Mouse (Mus musculus): ENCODE measurements around the gene Rgs7.

Rgs7 gene

DNA sequence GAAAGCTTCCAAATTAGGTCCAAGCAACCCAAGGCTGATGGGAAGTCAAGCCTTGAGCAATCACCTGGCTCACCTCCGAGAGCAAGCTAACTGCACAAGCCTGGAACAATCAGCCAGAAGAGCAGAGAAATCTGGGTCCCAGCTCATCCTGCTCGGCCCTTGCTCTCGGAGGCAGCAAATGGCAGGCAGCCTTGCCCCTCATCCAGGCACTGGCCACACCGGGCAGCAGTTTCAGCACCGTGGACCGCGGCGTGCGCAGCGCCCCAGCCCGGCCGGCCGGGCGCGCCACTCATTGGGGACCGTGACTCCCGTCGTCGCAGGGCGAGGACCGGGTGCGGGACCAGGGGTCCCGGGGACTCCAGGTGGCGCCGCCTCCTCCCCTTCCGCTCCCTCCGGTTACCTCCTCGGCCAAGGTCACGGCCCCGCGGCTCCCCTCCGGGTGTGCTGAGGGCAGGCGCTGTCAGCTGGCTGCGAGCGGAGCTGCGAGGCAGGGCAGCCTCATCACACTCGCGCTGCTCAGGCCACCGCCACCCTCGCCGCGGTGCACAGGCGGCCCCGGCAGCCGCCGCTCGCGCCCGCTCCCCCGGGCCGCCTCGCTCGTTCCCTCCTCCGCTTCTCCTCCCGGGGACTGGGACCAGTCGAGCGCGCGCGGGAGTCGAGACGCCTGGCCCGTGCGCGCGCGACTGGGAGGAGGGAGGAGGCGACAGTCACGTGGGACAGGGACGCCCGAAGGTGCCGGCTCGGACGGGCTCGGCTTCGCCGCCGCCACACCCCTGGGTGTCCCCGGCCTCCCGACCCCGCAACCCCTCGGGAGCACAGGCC is at the start of gene Rgs7:
Rgs7 (minus strand) TSS at position 640 of the 822 bp plus-strand sequence.
- DNase-seq = peak; percentile 58

DNA sequence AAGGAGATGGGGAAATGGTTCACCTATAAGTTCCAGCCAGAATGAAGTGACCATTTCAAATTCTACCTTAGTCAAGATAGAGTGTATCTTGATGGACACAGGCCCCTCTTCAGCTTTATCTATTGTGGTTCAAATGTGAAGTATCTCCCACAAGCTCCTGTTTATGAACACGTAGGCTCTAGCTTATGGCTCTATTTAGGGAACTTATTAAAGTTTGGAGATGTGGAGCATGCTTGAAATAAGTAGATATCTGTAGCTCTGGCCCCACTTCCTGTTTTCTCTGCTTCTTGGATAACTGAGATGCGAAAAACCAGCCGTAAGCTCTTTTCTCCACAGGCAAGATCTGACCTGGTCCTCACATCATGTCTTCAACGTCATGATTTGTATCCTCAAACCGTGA is 48.4 kb upstream of the Rgs7 start:
- no peak for DNase-seq

DNA sequence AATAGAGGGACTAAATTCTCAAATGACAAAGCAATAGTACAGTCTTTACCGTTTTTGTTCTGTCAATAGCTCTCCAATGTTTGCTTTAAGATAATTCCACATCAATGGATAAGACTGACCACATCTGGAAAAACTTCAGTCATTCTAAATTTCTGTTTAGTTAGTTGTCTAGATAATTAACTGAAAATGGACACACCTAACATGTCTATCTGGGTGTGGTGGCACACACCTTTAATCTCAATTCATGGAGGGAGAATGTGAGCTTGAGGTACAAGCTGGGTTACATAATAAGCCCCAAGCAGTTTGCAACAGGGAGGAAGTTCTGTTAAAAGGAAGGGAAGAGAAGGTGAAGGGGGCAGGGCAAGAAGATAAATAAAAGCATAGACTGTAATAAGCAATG is 45.0 kb upstream of the Rgs7 start:
- no peak for DNase-seq

DNA sequence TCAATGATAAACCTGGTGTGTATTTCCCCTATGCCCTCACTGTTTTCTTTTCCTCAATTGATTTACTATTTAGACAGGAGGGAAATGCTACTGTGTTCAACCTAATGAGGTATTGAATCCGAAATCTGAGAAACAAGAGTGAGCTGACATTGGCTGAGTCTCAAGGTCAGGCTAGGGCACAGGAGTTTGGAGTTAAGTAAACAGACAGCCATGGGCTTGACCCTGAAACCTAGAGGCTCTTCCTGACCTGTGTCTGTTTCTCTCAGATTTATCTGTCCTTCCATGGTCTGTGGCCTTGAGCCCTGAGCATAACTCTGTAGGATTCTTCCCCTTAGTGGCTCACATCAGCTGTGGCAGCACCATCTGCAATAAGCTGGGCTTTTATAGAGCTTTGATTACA is 37.6 kb upstream of the Rgs7 start:
- no peak for DNase-seq

DNA sequence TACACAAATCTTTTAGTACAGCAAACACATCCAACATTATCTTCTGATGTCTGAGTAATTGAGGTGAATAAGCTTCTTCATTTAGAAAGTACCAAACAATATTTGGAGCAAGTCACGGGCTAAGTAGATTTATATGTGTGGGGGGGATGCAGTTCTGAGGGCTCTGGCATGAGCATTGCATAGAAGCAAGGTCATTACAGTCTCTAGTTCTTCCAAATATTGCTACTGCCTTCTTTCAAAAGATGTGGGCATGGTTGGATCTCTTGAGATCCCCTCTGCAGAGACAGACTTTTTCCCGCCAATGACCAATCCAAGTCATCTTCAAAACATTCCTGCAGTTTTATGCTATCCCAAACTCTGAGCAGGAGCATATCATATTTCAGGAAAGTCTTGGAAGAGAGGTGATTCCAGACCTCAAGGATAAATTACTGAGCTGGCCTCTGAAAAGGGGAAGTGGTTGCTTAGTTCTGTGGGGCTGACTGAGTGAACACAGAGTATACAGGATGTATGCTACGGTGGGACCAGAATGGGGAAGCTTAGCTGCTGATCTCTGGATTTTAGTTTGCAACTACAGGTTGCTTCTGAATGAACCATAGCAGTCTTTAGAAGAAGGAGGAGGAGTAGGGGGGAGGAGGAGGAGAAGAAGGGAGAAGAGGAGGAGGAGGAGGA is 32.5 kb upstream of the Rgs7 start:
- DNase-seq = no peak

- no peak for DNase-seq
These were observed 31.3 kb upstream of the Rgs7 start for GRCm38 (mm10) chr1:175523572-175523971.

DNA sequence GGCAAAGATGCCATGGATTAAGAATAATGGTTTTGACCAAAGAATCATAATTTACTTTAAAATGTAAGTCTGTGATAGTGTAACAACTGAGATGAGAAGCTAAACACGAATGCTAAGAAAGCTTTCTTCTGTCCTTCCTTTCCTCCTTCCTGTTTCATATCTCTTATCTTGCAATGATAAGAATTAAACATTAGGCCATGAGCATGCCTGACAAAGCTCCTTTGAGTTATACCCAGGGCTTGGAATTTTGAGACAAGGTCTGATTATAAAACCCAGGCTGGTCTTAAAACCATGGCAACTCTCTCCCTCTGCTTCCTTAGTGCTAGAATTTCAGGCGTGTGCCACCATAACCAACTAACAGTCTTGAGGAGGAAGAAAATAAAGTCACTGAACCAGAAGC is 22.2 kb upstream of the Rgs7 start:
- DNase-seq = no peak

- no peak for DNase-seq
These were observed 19.9 kb upstream of the Rgs7 start for GRCm38 (mm10) chr1:175512173-175512572.

GRCm38 (mm10) chr1:175509989-175510388 is 17.7 kb upstream of the Rgs7 start:
- no peak for DNase-seq

DNA sequence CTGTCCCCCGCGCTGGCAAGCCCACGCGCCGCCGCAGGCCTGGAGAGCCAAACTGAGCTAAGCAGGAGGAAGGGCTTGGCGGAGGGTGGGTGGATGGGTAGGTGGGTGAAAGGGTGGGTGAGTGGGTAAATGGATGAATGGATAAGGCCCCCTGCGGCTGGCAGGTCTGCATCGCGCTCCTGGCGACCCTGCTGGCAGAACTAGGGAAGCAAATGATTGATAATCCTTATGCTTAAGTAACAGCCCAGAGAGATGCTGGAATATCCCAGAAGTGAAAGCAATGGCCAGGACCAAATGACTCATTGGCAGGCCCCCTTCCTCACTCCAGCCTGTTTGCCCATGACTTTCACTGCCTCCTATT is 363 bp upstream of the Rgs7 start:
- no peak for DNase-seq

DNA sequence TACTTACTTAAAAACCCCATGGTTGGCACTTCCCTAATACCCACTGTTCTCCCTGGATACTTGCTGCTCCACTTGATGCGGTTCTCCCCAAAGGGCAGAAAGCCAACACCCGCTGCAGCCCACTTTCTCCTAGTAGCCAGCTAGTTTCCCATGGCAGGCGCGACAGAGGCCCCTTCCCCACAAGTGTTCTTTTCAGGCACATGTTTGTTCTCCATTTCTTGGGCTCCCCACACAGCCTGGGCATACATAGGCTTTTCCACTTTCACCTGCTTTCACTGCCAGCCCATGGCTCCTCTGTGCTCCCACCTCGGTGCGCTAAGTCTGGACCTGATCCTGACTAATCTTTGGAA is 814 bp downstream of the Rgs7 start:
- no peak for DNase-seq

- no peak for DNase-seq
These were observed 7.2 kb downstream of the Rgs7 start for GRCm38 (mm10) chr1:175485109-175485508.

DNA sequence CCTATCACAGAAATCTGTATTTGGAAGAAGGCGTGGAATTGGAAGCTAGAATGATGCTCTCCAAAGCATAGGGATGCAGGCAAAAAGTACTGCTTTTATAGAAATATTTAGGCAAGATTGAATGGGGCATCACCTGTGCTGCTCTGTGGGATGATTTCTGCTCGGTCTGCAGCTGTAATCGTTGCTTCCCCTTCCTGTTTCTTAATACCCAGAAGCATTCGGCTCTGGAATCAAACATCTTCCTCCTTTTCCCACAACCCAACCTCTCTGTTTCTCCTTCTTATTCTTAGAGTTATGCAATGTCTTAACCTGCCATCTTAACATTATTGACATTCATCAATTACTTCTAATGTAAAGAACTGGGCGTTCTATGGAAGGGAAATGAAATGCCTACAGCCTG is 19.2 kb downstream of the Rgs7 start:
- DNase-seq = no peak

DNA sequence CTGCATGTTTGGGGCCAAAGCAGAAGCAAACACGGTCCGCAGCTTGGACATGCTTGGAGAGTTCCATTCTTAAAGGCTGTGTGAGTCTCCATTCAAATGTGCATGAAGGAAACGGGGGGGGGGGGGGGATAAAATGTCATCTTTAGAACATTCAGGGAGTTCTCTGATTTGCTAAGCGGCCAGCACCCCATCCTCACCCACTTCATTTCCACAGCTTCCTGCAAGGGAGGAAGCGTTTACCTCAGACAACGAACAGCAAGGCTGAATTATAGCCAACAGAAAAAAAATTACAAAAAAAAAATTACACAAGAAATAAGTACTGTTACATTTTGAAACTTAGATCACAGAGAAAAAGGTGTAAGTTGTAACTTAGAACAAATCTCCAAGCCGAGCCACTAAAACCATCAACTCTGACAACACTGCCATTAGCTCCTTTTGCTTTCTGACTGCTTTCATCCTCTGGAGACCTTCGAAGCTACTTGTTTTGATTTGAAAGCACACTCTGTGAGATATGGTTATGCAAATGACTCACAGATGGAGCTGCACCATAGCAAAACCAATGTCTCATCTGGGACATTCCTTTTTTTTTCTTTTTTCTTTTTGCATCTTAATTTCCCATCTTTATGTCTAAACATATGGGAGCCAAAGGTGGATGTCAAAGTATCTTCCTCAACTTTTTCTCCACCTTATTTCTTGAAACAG is 23.1 kb downstream of the Rgs7 start:
- peak; percentile 5 for DNase-seq

DNA sequence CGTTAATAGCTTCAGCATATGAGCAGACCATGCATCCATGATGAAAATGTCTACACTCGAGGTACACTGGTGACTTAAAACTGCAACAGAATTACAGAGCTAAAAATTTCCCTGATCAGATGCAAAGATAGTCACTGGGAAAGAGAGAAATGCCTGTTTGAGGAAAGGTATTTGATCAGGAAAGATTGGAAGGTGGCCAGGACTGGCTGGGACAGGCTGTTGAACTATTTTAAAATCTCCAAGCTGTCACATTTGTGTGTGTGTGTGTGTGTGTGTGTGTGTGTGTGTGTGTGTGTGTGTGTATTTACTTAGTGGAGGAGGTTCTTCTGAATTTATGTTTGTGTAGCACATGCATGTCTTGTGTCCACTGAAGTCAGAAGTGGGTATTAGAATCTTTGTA is 27.7 kb downstream of the Rgs7 start:
- no peak for DNase-seq

DNA sequence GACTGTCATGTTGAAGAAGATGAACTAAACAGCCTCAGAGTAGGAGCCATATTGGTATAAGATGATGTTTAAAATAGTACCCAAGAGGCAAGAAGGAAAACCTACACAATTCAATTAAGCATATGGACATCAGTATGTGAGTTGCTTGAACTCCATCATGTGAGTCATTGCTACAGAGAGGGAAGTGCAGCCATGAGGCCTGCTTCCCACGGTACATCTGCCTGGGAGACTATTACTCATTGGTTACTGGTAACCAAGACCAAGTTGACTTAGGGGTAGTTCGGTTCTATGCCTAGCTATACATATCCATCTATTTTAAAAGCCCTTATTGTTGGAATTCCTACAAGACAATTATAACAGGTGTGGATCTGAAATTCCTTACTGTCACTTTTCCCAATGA is 29.9 kb downstream of the Rgs7 start:
- DNase-seq = no peak

DNA sequence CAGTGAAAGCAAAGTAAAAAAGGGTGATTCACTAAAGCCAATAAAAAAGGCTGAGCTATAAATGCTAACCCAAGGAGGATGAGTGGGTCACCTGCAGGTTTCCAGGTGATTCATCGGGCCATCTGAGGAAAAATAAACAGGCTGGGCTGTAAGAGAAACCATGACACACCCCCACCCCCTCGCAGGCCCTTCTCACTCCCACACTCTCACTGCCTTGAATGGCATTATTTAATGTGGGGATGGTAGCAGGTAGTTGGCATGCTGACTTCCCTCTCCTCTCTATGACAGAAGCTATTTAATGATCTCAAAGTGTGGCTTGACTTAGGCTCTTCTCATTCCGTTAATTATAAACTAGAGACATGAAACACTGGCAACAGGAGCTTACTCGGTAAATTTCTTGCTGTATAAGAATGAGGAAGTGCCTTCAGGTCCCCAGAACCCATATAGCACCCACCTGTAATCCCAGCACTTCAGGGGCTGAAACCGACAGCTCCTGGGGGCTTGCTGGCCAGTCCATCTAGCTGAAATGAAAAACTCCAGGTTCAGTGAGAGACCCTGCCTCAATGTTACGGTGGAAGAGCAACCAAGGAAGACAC is 38.2 kb downstream of the Rgs7 start:
- DNase-seq = no peak

DNA sequence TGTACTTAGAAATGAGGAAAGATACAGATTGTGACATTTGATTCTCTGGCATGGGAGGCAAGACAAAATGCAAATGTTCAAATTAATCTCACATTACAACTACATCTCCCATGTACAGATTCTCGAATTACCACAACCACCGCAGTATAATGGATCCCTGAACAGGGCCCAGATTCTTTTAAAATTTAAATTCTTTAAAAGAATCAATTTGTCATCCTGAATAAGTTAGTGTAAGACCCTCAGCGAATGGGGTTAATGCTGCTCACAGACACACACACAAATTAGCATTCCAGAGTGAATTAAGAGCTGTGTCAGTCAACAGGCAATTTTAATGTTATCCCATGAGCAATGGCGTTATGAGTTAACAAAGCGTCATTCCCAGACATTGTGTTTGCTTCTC is 44.3 kb downstream of the Rgs7 start:
- no peak for DNase-seq

- no peak for DNase-seq
These were observed 49.4 kb downstream of the Rgs7 start for GRCm38 (mm10) chr1:175442939-175443338.

GRCm38 (mm10) chr1:175442025-175442424 is 50.3 kb downstream of the Rgs7 start:
- DNase-seq = no peak

- no peak for DNase-seq
These were observed 58.6 kb downstream of the Rgs7 start for GRCm38 (mm10) chr1:175433622-175434204.

DNA sequence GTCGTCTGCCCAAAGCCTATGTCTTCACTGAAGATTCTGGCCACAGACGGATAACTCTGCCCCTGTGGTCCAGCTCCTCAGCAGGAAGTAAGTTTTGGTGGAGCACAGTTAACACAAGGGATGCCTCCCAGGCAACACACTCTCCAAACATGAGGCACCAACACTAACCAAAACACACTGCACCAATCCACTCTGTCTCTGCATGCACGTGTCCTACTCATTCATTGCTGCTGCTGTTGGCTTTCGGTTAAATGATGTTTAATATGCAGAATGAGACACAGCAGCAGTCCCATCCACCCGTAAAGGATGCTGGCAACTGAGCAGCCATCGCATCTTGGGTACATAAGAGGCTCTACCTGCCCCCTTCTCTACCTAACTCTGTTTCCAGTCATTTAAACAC is 59.2 kb downstream of the Rgs7 start:
- no peak for DNase-seq

DNA sequence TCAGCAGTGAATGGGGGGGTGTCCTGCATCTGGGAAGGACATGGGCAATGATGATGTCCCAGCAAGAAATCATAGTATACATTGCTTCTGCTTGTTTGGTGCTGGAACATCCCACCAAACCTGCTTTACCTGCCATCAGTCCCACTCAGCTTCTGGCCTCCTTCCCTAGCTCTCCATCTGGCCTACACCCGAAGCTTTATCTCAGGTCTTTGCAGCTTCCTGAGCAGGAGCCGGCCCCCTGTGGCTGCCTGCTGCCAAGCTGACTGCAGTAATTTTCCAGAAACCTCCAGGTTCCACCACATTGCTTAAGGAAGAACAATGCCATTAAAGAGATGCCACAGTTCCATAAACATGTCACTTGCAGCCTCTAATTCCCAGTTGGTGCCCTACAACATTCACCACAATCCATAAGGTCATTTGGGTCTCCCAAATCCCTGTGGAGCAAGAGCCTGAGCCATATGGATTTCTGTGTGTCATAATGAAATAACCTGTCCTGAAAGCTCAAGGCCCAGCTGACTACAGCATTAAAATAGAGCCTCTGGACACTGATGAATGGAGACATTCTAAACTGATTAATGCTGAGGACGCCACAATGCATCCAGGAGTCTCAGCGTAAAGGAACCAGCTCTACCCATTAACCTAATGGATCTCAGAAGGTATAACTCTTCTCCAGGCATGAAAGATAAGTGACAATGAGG is 60.8 kb downstream of the Rgs7 start:
- no peak for DNase-seq

Measured in kidney, postnatal 14 days (tissue).